Mouse (Mus musculus) small intestine, adult 2 months (tissue): Measurements from ENCODE around the gene Hoxa9.

Source experiments
- CTCF ChIP-seq: fragments of 200-500 bp; IDR thresholded peaks from 2 replicates; pipeline ENCODE4 v1.5.1; 2012; ENCODE audit warnings: low read depth, mild to moderate bottlenecking, control low read depth, inconsistent platforms, low read length, moderate library complexity, mixed read lengths; ENCODE audit not compliant: insufficient replicate concordance, insufficient read length; ENCODE audit errors: extremely low read depth
- POLR2A ChIP-seq: fragments of 200-500 bp; IDR thresholded peaks from 2 replicates; pipeline ENCODE4 v1.6.1; 2012; ENCODE audit warnings: low read depth, mild to moderate bottlenecking, control low read depth, inconsistent platforms, low read length, moderate library complexity

- no peak for TF ChIP-seq CTCF
- TF ChIP-seq POLR2A = no peak
Measured at GRCm38 (mm10) chr6:52245040-52245756, 14.3 kb upstream of the Hoxa9 start.
